Mouse (Mus musculus) left cerebral cortex, adult 8-10 months (tissue): ENCODE measurements around the gene Tmem263. TPM values are rescaled to one million over a fixed set of nuclear protein-coding genes. Genes with fewer than 3 reads are reported as not detected.

ENCODE experiments used
- DNase-seq, 2 experiments: peaks; one replicate each; pipeline ENCODE4 v3.0.0; 2022; ENCODE audit warnings: low spot score in 2 of 2
- total RNA-seq, 4 experiments: library from RNA; stranded (reverse); gene quantifications; 2 replicates each; pipeline ENCODE4 v1.2.4; 2022

The Tmem263 gene
- total RNA-seq: 10 to 100 TPM; 32.6 to 36.6 (median 34.5) TPM

DNA sequence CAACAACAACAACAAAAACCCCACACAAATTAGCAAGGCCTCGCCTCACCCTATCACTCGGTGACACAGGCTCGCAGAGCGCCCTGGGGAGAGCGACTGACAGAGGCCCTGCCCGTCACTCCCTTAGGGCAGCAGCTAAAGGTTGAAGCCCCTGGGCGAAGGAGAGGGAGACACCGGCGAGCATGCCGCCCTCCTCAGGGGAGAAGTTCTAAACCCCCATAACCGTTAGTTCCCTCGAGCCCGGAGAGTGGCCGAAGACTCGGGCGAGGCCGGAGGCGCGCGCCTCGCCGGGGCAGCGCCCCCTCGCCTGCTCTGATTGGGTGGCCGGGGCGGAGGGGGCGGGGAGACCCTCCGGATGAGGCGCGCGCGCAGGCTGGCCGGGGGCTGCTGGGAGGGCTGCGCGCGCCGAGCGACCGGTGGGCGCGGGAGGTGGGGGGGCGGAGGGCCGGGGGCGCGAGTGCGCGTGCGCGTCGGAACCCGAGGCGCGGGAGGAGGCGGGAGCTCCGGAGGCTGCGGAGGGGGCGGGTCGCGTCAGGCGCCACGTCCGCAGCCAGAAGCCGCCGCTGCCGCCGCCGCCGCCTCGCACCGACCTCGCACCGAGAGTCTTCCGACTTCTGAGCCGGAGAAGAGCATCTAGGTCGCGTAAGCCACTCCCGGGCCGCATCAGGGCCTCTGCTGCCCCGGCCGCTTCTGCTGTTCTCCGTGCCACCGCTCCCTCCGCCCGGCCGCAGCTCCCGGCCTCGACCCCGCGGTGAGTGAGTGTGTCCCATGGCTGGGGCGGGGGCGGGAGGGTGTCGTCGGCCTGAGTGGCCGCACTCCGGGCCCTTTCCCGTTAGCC lies at the start of gene Tmem263, which contains the start of gene Fhl4:
Tmem263 (plus strand) TSS at position 381 of the 838 bp plus-strand sequence.
Fhl4 (minus strand) TSS at position 249 of the 838 bp plus-strand sequence.
- DNase-seq: peak; percentile 52 to 57

DNA sequence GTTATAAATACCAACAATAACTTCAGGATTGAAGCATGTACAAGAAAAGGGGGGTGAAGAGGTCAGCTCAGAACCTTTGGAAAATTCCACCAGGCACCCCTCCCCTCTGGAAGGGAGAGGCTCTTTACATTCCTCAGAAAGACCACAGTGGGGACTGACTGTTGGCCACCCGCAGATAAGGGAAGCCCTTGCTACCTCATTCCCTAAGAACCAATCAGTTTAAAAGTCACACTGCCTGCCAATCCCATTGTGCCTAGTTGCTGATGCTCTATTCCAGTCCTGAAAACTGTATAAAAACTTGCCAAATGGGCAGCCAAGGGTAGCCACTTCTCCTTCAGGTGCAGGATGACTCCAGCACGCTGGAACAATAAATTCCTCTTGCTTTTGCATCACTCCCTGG lies 47.6 kb upstream of the Tmem263 start:
- DNase-seq: no peak

DNA sequence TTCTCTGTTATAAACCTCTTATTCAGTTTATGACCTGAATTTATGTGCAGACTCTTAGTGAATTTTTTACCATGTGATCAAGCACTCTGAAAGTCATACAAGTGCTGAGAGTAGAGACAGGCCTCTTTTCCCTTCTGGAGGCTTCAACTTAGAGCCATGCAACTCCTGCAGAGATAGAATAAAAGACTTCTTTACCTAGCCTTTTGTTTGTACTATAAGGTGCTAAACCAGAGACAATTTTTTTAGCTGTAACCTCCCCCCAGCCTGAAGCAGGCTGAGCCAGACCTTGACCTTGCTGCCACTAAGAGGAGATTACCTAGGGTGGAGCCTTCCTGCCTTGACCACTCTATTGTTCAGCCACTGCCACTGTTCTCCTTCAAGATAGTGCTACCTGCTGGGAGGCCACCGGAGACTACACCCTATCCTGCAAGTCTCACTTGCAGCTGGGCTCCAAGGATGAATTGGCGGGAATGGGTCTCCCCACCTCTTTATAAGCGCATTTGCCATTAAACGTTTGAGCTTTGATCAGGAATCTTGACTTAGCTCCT lies 30.7 kb upstream of the Tmem263 start:
- no peak for DNase-seq

DNA sequence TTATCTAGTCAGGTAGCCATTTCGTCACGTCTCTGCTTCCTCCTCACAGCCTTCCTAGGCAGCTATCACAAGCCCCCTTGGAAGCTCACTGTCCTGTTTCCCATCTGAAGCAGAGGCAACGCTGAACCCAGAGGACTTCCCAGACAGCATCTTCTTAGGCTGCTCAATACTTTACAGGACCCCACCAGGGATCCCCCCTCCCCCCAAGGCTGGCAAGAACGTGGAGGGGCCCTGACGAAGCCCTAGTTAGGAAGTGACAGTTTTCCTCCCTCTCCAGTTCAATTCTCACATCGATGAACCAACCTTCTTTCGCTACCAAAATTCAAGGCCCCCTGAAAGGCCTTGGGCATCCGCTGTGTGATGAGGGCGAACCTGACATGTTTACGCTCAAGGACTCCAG lies 586 bp upstream of the Tmem263 start:
- DNase-seq: peak in 1 of 2 experiments; percentile 27

DNA sequence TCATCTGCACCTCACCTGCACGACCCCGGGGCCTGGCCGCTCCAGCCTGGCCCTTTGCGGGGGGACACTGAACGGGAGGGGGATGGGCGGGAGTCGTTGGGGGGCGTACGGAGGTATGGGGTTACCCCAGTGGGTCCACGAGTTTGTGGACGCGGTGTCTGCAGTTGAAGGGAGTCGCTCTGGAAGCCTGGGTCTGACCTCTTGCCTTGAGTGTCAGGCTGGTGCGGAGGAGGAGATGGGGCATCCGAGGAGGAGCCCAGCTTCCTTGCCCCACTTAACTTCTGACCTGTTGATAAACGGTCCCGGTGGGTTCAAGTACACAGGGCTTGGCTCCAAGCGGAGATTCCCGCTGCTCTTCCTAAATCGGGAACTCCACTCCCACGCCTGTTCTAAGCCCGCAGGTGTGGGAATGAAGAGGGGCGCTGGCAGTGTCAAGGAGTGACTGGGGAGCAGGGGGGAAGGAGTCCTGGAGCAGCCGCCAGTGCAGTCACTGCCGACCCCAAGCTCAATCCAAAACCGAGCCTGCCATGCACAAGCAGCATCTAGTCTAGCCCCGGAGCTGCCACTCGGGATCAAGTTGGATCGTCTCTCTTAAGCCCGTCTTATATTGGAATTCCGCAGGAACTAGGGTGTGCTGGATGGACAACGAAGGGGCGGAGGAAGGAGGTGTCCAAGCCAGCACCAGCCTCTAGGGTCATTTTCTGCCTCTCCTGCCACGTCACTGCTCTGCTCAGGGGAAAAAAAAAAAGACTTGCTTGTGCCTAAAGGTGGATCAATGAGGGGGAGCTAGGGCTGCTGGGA lies 858 bp downstream of the Tmem263 start:
- peak in 1 of 2 experiments; percentile 32 for DNase-seq

DNA sequence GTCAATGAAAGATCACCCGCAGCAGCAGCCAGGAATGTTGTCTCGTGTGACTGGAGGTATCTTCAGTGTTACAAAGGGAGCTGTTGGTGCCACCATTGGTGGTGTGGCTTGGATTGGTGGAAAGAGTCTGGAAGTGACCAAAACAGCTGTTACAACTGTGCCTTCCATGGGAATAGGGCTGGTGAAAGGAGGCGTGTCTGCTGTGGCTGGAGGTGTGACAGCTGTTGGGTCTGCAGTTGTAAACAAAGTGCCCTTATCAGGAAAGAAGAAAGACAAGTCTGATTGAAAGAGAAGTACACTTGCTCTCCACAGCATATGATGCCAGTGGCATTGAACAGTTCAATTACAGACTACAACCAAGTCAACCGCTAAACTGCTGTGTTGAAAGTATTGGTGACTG lies 12.0 kb downstream of the Tmem263 start:
- DNase-seq: no peak

DNA sequence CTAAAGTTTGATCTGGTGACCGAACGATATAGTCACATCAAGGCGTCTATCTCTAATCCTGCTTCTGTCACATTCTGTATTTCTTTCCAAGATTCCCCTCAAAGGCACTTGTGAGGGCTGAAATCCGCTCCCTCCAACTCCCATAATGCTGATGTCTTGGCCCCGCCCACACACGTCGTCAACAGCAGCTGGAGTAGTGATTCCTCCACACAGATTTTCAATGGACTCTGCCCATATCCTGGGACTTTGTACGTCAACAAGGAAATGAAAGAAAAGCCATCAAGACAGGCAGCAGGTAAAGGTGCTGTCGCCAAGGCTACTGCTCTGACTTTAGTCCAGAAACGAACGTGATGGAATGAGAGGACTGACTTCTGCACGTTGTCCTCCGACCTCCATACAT lies 22.8 kb downstream of the Tmem263 start:
- no peak for DNase-seq

DNA sequence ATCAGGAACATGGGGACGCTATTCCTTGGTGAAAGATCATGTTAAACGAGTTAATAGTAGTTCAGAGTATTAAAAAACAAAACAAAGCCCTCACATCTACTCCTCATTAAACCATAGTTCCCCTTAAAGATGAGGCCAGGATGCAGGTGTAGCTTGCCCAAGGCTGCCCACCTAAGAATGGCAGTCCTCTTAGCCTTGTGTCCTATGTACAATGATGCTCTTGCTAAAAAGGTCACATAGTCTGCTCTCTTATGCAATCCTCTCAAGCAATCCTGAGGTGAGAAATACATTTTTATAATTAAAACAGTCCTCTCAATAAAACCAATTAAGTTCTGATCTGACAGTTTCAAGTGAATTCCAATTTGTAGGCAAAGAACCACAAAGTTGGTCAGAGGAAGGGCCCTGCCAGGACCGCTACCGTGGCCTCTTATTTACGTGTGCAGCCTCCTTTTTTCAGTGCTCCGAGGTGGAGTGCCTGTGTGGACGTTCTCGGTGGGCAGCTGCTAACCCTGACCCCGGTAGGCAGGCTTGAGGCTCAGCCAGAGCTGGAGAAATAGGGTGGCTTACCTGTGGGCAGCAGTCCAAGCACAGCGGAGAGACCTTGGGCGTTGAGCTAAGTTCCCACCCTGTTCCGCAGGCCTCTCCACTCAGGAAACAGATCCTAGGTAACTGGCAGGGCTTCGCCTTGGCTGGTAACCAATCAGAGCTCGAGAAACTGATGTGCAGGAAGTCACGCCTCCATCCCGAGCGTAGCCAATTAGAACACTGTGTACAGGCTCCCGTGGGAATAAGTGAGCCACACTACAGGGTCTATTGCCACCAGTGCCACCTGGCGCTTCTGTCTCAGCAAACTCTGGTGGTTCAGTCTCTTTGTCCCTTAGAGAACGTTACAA lies 25.2 kb downstream of the Tmem263 start, which contains the start of gene Mterf2:
Mterf2 (minus strand) TSS at position 633 of the 893 bp plus-strand sequence.
- peak; percentile 73 to 98 for DNase-seq

DNA sequence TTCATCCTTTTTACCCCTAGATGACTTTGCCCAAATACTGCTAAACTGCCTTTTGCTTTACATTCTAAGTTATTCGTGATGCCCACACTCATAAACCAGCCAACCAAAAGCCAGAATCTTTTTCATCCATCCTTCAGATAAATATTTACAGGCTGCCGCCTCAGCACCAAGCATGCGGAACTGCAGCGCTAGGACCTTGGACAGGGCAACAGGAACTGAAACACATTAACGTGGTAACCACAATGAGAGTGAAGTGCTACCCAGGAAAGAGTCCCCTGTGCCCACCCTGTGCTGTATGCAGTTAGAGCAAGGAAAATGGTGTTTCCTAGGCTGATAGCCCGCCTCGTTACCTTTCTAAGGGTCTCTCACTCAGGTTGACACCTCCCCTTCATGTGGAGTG lies 26.0 kb downstream of the Tmem263 start:
- DNase-seq: no peak

DNA sequence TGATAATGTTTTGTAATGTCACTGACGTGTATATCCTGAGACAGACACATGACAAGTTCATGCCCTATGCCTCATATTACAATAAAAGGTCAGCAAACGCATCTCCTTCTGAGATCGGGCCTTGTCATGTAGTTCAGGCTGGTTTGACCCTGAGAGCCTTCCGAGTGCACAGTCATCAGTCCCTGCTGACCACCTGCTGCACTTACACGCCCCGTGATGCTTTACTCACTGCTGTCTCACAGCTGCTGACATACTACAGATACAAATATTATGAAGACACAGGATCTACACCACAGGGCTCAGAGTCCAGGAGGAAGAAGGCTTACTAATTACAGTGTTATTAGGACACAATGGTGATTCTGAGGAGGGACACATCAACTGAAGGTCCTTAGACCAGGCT lies 34.1 kb downstream of the Tmem263 start:
- DNase-seq: no peak

DNA sequence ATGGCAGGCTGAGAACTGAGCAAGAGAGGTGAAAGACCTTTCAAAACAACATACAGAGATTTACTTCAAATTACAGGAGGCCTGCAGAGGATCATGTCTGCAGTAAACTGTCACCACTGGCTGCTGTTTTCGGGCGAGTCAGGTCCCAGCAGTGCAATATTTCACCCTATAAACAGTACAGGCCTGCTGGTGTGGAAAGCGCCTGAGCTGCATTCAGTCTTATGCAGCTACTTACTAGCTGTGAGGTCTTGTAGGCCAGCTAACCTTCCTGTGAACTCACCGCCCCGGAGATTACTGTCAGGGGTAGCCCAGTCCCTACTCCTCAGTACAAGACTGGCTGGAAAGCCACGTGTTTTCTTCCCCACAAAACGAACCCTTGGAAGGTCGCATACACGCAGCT lies 39.0 kb downstream of the Tmem263 start:
- no peak for DNase-seq

DNA sequence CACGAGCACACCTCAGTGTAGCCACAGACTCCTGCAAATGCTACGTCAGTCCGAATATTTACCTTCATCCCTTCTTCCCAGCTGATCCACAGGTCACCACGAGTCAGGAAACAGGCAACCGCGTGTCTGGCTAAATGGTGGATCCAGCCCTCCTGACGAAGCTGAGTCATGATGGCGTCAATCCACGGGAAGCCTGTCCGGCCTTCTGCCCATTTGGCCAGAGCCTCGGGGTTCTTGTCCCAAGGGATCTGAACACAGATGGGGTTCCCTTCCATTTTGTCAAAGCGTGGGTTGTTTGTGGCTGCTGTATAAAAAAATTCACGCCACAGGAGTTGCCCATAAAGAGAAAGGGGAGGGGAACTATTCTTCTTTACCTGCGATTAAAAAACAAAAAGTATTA lies 43.9 kb downstream of the Tmem263 start:
- DNase-seq: no peak

DNA sequence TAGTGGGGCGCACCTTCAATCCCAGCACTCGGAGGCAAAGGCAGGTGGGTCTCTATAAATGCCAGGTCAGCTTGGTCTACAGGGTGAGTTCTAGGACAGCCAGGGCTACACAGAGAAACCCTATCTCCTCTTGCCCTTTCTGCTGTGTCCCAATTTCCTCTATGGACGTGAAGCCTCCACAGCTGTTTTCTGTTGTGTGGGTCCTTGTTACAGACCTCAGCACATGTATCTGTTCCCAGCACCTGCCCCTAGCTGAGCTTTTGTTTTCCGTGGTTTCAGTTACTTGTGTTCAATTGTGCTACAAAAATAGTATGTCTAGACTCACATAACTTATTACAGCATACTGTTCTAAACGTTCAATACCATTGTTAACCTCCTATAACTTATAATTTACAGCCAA lies 46.8 kb downstream of the Tmem263 start:
- no peak for DNase-seq

DNA sequence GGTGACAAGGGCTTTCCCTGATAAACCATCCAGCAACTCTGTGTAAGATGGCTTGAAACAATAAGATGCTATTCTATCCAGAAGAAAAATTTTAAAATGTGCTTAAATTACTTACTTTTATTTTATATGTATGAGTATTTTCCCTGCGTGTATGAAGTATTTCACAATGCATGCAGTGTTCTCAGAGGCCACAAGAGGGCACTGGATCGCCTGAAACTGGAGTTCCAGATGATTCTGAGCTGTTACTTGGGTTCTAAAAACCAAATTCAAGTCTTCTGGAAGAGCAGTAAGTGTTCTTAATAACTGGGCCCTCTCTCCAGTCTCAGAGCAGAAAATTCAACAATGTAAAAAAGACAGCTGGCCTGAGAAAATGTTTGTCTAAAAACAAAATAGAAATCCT lies 51.8 kb downstream of the Tmem263 start:
- DNase-seq: peak in 1 of 2 experiments; percentile 28

DNA sequence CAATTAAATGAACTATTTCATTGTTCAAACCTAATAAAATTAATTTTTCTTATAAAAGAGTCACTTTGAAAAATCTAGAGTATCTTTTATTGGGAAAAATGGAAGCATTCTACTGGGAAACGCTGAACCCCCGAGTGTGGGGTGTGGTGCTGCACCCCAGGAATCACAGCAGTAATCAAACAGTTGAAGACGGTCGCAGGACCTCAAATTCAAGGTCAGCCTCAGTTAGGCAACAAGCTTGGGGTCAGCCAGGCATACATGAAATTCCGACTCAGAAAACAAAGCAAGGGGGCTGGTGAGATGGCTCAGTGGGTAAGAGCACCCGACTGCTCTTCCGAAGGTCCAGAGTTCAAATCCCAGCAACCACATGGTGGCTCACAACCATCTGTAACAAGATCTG lies 55.0 kb downstream of the Tmem263 start:
- no peak for DNase-seq

DNA sequence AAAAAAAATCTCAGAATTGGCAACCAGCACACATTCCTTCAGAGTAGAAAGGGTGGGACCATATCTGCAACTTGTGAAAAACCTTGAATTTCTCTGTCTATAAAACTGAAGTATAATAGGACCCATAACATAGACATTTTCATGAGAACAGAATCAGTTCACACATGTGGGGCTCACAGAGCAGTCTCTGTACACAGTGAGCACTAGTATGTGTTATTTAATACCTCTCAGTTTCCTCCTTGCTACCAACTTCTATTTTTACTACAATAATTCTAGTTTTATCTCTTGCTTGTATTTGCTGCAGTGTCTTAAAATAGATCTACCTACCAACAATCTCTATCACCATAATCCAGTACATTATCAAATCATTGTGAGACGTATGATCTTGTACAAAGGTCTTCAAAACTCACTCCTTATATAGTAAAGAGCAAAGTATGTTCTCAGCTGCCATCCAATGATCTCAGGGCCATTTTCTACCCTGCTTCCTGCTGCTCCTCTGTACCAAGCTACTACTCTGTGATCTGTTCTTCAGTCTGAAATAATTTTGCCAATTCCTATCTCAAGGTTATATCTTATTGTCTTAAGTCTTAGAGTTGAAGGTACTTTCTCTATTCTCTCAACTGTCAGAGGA lies 57.7 kb downstream of the Tmem263 start:
- DNase-seq: no peak

DNA sequence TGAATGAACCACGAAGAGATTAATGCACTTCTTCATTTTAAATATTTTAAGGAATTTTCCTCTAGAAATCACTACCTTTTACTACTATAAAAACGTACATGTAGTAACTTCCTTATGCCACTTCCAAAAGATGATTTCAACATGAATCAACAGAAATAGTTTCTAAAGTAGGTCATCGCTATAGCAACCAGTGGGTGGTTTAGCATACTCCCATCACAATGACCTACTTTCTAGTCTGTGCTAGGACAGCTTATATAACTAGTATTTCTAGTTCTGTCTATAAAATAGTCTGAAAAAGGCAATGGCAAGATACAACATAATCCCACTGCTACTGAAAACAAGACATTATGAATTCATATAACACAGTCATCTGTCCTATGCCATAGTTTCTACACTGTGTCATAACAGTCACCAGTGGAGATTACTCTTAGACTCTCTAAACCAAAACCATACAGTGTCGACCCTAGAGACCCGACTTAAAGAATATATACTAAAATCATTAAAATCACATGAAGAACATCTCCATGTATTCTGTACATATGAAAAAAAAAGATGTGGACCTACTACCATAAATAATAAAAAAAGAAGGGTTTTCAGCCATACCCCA lies 59.4 kb downstream of the Tmem263 start:
- DNase-seq: no peak

DNA sequence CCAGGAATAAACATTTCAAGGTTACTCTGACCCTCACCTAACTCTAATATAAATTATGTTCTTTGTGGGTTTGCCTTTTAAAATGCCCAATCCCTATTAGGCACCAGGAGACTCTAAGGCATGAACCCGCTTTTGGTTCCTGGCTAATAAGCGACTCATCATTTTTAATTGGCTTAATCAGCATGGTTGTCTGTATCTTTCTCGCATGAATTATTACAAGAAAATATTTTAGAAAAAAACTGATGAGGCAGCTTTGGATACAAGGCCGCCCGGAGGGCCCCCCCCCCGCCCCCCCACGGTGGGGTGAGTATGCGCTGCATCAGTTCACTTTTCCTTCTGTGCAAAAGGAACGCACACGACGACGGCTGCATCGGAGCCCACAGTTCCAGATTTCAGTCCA lies 62.4 kb downstream of the Tmem263 start:
- DNase-seq: no peak

DNA sequence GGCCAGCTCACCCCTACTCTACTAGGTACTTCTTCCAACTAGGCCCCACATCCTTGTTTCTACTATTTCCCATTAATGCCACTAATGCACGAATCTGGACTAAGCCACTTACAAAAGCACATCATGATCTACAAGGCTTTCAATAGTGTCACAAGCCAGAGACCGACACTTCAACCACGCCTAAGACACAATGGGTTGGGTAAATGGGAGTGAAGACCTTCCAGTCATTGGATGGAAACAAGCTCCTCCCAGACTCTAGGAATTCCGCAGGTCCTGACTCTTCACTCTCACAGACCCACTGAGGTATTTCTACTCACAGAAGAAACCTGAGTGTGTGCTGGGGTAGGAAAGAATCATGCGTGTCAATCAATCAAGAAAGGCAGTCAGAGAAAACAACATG lies 62.9 kb downstream of the Tmem263 start:
- DNase-seq: no peak
